Mouse (Mus musculus) lung, adult 18-20 months (tissue): ENCODE measurements around the gene Ptpre.
"Not testable (repeated sequence)": the region's sequence is repeated elsewhere in the genome, so short reads cannot be mapped to it uniquely, and the experiment has no call there.

ENCODE experiments used
- DNase-seq, 2 experiments: peaks; one replicate each; pipeline ENCODE4 v3.0.0; 2022; ENCODE audit warnings: mixed read lengths in 2 of 2

Ptpre gene

DNA sequence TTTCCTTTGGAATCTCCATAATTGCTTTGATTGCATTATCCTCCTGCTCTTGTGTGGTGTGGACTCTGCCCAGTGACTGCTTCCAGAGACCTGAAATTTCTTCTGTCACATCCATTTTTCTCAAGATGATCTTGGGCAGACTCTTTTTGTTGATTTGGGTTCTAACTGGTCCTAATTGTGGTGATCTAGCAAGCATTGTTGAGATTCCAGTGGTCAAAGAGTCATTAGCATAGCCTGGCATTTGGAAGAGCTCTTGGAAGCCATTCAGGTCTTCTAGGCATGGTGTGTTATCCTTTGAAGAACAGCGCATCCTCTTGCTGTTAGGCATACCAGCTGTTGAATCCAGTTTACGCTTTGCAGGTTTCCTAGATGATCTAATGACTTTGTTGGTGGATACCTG, 161.1 kb downstream of the Ptpre start:
- DNase-seq = no peak

DNA sequence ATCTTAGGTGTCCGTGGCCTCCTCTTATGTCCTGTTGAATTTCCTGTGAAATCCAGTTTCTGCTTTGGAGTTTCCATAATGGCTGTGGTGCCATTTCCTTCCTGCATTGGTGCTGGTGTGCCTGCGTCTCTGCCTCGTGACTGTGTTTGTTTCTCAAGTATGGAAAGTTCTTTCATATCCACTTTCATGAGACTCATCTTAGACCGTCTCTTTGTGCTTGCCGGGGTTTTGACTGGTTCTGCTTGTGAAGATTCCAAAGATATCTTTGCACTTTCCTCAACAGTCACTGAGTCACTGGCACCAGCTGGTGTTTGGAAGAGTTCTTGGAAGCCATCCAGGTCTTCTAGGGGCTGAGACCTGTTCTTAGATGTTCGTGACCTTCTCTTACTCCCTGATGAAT, 162.1 kb downstream of the Ptpre start:
- not testable (repeated sequence) for DNase-seq

DNA sequence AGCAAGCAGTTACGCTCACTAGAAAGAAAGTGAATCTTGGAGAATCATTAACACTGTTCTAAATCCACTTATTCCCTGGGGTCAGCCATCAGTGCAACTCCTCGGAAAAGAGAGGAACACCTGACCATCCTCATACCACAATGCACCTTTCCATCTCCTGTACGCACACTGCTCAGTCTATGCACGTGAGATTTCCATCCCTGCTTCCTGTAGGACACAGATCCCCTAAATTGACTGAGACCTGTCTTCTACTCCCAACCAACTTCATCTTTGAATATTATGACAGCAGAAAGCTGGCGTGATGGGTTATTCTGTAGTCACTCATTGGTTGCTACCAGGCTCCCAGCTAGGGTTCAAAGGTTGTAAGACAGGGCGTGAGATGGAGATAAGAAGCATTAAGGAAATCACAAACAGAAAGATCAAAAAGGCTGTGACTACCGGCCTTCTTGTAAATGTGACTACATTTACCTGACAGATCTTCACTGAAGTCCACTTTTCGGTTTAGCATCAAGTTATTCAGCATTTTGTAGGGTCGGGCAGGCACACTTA, 166.4 kb downstream of the Ptpre start:
- no peak for DNase-seq

DNA sequence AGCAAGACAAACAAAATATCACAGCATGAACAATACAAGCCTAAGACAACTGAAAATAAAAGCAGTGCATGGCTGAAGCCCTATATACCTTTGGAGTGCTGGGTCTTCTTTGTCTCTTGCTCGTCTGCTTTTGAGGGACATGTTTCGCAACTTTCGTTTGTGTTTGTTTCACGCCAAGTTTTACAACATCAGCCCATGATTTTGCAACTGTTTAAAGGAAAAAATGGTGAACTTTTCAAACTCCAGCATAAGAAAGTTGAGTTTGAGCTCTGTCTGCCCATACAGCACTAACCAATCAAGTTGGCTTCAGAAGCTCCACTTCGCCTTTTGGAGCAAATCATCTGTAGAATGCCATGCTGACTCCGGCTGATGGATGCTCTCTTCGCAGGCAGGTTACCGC, 167.0 kb downstream of the Ptpre start:
- DNase-seq = no peak

DNA sequence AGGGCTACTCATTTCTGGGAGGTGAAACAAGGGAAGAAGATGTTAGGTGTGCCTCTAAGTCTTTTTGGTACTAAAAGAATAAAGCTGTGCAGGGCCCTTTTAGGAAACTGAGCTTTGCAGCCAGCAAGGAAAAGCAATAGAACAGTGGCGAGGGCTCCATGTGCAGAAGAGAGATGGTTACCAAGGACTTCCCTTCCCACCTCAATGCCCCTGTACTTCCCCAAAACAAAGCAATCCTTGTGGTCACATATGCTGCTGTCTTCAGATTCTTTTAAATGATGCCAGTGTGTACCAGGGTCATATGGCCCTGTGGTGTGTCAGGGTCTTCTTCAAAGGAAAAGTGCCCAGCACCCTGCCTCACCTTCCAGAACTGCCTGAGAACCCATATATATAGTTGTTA, 167.8 kb downstream of the Ptpre start:
- DNase-seq = no peak

DNA sequence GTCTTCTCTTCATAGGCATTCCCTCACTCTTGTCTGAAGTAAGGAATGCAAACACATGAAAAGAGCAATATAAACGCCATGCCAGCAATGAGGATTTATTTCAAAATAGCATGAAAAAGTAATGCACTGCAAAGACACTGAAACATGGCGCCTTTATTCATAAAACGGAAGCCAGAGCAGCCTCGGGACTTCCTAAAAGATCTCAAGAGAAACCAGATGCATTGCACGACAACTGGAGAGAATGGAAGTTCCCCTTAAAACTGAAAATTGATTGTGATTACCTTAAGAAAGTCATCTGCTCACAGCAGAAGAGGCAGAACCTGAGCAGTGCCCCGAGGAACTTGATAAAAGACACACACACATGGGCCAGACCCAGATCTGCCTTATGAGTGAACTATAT, 168.5 kb downstream of the Ptpre start:
- DNase-seq = no peak

DNA sequence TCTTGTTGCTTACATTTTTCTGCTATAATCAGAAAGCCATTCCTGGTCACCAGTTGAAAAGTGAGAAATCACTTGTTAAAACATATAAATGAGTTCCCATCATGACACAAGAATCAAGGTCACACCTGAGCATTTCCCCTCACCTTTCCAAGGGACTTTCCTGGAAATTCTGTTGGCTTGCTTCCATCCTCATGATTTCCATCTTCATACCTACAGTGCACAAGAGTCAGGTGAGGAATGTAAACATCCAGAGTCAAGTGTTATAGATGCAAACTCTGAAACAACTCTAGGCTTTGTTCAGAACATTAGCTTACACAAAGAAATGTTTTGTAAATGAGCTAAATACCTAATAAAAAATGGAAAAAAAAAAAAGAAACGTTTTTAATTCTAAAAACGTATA, 173.4 kb downstream of the Ptpre start:
- no peak for DNase-seq

DNA sequence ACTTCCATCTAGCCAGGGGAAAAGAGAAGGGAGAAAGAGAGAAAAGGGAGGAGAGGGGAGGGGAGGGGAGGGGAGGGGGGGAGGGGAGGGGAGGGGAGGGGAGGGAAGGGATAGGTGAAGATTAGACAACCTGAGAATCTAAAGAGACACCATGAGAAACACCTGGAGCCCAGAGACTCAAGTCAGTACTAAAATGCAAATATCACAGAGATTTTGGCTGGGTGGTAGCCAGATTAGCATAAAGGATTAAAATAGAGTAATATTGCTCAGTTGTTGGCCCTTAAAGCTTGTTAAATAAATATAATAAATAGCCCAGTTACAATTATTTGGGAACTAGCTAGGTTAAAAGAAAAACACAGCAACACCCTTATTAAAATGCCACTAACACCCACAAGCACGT, 175.3 kb downstream of the Ptpre start:
- no peak for DNase-seq

DNA sequence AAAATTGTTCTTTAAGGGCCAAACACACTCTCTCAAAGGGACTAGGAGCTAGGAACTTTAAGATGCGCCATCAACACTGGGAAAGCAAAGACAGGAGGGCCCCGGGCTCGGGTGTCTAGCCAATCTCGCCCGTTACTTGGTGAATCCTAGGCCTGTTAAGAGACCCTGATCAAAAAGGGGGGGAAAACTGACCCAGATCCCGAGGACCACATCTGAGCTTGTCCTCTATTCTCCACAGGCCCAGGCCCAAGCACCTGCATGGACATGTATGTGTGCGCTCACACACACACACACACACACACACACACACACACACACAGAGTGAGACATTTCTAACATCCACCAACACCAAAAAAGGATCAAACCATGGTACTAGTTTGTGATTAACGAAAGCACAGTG, 176.0 kb downstream of the Ptpre start:
- DNase-seq = no peak

DNA sequence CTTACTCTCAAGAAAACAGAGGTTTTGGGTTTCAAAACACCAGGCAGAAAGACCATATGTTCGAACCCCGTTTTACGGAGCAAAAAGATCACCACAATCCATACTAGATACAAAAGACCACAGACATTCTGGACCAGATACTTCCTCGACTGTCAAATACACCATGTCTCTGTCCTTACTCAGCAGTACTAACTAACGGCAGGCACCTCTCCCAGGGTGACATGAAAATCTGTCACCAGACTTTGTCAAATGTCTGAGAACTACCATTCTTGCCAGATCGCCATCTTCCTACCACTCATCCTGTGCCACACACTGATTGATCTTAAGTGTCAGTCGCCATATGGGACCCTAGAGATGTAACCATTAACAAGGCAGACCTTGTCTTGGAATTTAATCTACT, 177.9 kb downstream of the Ptpre start:
- DNase-seq = no peak

DNA sequence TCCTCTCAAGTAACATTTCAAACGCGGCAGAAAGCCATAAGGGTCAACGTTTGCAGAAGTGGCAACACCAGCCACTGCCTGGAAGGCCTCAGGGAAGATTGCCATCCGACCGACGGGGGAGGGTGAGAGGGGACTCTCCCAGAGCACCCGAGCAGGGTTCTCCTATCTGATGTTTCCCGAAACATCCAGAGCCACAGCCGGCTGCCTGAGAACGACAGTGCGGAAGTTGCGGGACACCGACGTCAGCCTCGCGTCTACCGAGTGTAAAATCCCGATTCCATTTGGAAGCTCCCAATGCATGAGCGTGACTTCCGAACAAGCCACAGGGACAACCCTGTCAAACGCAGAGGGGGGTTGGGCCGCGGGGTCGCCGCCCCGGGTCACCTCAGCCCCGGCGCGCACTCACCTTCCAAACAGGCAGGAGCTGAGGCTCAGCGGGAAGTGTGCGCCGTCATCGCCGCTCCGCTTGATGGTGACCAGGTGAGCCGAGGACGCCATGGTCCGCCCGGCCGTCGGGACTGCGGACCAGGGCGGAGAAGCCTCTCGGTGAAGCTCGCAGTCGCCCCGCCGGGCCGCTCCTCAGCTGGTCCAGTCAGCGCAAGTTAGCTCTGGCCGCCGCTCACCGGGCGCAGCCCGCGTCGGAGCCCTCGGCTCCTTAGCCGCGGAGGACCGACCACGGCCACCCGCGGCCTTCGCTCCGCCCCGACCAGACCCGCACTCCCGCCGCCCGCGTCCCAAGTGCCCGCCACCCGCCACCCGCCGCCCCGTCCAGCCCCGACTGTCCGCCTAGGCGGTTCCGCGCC, 178.6 kb downstream of the Ptpre start, which contains the start of gene Mki67:
Mki67 (minus strand) TSS at position 720 of the 803 bp plus-strand sequence.
- DNase-seq = peak; percentile 19 to 21

DNA sequence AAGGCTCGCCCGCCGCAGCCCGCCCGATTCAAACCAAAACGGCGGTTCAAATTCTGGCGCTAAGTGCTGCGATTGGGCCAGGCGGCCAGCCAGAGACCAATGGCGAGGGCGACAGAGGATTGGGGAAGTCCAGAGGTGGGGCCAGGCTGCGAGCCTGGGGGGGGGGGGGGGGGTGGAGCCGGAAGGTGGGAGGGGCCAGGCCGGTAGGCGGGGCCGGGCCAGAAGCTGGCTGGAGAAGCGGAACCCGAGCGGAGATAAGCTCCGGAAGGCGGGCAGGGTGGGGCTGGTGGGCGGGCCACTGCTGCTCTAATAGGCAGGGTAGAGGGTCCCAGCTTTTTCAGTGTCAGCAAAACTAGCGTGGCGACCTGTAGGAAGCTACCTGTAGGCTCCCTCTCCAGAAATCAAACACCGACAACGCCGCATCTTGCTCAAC, 179.2 kb downstream of the Ptpre start:
- DNase-seq = peak; percentile 89 to 92

DNA sequence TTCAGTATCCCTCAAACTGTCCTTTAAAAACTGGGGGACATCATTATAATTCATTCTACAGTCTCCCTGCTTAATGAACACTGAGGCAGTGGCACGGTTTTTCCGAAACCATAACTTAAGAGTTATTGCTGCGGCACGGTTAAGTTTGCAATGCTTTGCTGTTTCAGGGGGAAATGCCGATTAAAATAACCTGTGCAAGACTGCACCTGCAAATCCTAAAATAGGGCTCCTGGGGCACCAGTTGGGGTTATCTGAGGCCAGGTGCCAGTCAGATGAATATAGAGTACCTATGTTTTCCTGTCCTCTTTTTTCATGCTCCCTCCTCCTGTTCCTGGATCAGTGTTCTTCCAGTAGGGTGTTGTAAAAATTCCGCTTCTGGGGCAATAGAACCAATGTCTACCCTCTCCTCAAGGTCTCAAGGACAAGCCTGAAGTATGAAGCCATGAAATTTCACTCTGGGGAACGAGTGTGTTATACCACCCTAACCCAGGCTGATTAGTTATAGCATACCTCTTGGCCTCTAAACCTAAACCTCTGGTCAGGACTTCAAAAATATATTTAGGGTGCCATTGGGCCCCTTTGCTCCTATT, 179.8 kb downstream of the Ptpre start:
- no peak for DNase-seq

DNA sequence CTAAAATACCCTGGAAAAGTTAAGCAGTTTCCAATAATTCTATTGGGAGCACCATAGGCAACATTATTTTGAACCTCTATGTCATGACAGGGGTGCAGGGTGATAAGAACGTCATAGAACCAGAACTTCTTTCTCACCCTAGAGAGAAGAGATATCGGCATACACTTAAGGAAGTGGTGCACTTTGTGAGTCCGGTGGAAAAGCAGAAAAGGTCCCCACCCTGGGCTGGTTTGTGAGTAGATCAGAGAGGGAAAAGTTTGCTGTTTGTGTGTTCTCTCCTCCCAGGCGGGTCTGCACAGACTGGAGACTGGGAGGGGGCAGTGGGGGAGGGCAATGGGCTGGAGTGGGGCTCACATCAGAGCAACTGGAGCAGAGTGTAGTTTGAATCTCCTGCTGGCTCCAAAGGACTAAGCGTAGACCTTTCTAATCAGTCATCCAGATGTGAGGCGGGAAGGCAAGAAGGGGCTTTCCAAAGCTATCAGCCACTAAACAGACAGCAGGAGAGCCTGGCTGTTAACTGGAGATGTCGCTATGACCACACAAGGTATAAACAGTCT, 184.2 kb downstream of the Ptpre start:
- no peak for DNase-seq

DNA sequence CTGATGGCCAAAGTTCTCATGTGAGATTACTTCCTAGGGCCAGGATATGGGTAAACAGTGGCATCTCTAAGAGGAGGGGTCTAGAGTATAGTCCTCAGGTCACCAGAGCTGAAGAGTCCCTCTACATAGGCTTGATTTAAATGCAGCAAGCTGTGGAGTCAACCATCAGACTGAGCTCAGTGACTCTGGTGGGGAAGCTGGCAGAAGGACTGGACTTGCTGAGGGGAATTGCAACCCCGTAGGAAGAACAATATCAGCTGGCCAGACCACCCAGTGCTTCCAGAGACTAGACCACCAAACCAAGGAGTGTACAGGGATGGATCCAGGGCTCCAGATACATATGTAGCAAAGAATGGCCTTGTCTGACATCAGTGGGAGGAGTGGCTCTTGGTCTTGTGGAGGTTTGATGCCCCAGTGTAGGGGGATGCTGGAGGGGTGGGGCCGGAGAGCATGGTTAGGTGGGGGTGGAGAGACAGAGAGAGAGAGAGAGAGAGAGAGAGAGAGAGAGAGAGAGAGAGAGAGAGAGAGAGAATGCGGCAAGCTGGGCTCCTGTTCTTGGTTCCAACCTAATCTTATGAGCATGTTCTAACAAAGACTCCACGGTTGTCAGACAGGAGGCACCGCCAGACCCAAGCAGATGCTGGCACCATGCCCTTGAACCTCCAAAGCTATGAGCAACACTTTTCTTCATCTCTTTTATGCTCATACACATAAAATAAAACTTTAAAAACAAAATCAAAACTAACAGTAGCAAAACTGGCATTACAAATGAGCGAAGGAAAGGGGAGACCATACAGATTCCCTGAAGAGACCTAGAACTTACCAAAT, 184.9 kb downstream of the Ptpre start:
- DNase-seq = no peak

DNA sequence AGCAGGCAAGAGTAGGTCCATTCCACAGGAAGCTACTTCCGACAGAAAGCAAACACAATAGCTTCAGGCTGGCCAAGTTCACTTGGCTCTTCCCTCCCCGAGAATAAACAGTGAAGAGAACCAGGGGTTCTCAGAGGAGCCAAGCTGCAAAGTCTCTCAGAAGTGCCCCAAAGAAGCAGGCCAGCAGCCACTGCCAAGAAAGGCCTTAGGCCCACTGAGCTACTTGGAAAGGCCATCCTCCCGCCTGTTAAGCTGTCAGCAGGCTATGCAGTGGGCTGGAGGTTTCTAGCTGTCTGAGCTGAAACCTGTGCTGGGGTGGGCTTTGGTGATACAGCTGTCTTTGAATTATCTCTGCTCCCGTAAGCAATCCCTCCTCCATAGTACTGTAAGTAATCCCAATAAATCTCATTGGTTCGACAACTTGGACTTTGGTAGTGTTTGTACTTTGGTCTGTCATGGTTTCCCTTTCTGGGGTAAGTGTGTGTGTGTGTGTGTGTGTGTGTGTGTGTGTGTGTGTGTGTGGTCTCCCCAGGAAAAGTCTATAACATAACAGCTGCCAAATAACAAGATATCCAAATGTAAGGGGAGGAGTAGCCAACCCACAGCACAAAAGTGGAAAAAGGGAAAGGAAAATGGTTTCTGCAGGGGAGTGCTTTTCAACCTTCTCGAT, 186.5 kb downstream of the Ptpre start:
- no peak for DNase-seq

DNA sequence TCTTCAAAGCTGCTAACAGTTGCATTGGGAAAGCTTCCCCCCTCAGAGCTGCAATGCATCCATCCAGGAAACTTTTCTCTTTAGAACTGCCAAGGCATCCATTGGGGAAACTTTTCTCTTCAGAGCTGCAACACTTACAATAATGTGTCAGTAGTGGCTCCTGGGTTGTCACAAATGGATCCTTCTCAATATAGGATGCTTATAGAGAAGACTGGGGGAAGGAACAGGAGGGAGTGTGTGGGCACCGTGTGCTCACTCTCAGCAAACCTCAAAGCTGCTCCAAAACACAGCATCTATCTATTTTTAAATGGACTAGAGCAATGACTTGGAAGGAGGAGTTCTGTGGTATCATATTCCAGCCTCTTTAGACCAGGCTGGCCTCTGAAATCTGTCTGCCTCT, 189.4 kb downstream of the Ptpre start:
- DNase-seq = no peak

DNA sequence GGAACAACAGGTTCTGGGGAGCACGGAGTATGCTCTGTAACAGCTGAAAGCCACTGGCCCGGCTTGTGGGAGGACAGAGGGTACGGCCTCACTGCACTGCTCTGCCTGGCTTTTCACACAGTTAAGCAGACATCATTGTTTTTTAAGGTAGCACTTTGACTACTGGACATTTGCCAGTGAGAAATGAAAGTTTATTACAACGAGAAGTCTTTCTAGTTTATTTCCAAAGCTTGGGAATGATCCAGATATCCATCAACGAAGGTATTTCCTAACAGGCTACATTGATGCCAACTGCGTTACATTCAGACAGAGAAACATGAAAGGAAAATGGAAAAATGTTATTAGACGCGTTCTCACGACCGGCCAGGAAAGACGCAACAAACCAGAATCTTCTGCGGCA, 190.8 kb downstream of the Ptpre start:
- DNase-seq = no peak

DNA sequence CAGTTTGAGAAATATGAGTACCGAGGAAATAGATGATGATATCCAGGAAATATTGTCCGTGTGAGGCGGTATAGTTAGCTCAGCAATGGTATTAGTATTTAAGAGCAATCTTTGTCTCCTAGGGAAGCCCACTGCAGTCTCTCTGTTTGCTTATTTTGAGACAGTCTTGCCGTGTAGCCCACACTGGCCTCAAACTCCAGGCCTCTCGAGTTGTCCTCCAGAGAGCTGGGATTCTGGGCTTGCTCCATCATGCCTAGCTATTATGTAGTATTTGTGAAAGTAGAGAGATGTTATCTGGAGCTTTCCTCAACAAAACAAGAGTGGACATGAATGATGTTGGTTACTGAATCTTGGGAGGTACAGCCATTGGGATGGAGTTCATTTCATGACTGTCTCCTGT, 197.1 kb downstream of the Ptpre start:
- no peak for DNase-seq

DNA sequence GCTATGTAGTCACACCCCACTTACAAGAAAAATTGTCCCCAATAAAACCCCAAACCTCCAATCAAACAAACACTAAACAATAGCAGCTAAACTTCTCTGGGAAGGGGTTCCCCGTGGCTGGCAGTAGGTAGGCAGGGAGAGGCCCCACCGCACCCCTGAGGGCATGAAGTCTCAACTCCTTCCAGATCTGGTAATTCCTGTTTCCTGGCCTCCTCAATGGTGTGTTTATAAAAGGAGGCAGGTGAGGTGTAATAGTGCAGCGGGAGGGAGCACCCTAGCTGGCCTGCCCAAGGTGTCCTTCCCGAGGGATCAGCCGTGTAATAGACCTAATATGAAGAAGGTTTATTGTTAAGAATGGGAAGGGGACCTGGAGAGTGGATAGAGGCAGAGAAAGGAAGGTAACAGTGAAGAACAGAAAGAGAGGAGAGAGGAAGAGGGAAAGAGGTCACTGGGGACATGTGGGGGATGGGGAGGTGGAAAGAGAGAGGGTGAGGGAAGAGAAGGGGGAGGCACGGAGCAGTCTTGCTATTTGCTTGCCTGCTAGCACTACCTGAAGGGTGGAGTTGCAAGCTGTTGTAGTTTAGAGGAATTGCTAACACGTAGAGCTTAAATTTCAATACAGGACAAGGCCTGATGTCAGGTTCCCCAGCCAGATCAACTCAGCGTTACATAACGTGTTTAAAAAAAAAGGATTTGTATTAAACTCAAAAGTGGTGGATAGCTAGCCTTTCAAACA, 197.8 kb downstream of the Ptpre start:
- DNase-seq = no peak
